Mouse (Mus musculus) thymus, adult 2 months (tissue): Measurements from ENCODE around the gene Gramd1b. TPM values are rescaled to one million over a fixed set of nuclear protein-coding genes. Genes with fewer than 3 reads are reported as not detected.

Experiments
- DNase-seq: peaks from one replicate; pipeline ENCODE4 v3.0.0; 2021
- H3K27ac ChIP-seq: fragments of 200-500 bp; 2 replicates; pipeline ENCODE4 v1.5.1; 2012; ENCODE audit warnings: low read length, control low read depth; ENCODE audit not compliant: control insufficient read depth, insufficient read depth
- H3K27me3 ChIP-seq: fragments of 200-500 bp; 2 replicates; pipeline ENCODE4 v1.6.1; 2012; ENCODE audit warnings: mild to moderate bottlenecking, low read length, moderate library complexity, mixed read lengths; ENCODE audit not compliant: control insufficient read depth, insufficient read depth
- H3K36me3 ChIP-seq: fragments of 200-500 bp; 2 replicates; pipeline ENCODE4 v1.6.1; 2012; ENCODE audit warnings: mild to moderate bottlenecking, low read length, moderate library complexity; ENCODE audit not compliant: control insufficient read depth, insufficient read depth
- H3K4me1 ChIP-seq: fragments of 200-500 bp; replicated peaks from 2 replicates; pipeline ENCODE4 v1.6.1; 2012; ENCODE audit warnings: low read length; ENCODE audit not compliant: control insufficient read depth, insufficient read depth
- H3K4me3 ChIP-seq: fragments of 200-500 bp; 2 replicates; pipeline ENCODE4 v1.5.1; 2012; ENCODE audit warnings: mild to moderate bottlenecking, low read length, control low read depth, moderate library complexity; ENCODE audit not compliant: control insufficient read depth, insufficient read depth
- CTCF ChIP-seq: fragments of 200-500 bp; IDR thresholded peaks from 2 replicates; pipeline ENCODE4 v1.5.1; 2012; ENCODE audit warnings: mild to moderate bottlenecking, control low read depth, low read length, moderate library complexity, borderline replicate concordance; ENCODE audit not compliant: control insufficient read depth, poor library complexity, insufficient read depth; ENCODE audit errors: extremely low read depth
- POLR2A ChIP-seq: fragments of 200-500 bp; IDR thresholded peaks from 2 replicates; pipeline ENCODE4 v1.6.1; 2012; ENCODE audit warnings: mild to moderate bottlenecking, low read length, control low read depth, moderate library complexity; ENCODE audit not compliant: control insufficient read depth, poor library complexity, insufficient read depth; ENCODE audit errors: extremely low read depth
- WGBS: fragments of 180-500 bp; shearing (Covaris S2); methylation state at CpG from one replicate; pipeline ENCODE4 v1.1.7; 2018; 5-methylcytosine and 5-hydroxymethylcytosine counted together
- polyA plus RNA-seq: library from polyadenylated mRNA; depleted of rRNA; stranded (reverse); fragments of >200 nt; gene quantifications from 2 replicates; pipeline ENCODE4 v1.2.3, GENCODE M21; 2012

Gramd1b gene
- polyA plus RNA-seq, 1 experiment: 43.0 TPM

DNA sequence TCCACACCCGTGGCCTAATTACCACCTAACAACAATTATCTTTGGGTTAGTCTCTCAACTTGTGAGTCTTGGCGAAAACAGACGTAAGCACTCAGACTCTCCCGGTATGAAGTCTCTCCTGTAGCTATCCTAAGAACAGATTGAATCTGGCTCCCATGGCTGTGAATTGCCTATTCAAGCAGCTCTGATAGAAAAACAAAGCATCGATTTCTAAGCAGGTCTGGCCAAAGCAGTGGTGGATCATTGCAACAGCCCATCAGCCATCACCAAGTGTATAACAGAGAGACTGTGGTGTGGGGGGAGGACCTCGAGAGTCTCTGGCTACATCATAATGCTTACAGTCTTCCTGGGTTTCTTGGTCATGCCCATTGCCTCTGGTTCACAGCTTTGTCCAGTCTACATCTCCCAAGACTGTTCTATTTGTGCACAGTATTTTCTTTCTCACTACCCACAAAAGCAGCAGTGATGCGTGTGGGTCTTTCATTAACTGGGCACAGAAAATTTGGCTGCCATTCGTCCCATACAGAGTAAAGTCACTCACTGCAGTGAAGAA lies 8.5 kb upstream of the Gramd1b start:
- no peak for TF ChIP-seq CTCF
- TF ChIP-seq POLR2A: no peak
- no peak for DNase-seq
- no peaks in the 10 kb centered on the region for H3K4me1 ChIP-seq
- H3K27ac ChIP-seq: no peak overlapping the region
- H3K27me3 ChIP-seq: no peaks in the 10 kb centered on the region
- H3K36me3 ChIP-seq: no peaks in the 10 kb centered on the region
- WGBS: 94% methylated on average over 8 of the region's 8 CpGs
- H3K4me3 ChIP-seq: no peak overlapping the region

DNA sequence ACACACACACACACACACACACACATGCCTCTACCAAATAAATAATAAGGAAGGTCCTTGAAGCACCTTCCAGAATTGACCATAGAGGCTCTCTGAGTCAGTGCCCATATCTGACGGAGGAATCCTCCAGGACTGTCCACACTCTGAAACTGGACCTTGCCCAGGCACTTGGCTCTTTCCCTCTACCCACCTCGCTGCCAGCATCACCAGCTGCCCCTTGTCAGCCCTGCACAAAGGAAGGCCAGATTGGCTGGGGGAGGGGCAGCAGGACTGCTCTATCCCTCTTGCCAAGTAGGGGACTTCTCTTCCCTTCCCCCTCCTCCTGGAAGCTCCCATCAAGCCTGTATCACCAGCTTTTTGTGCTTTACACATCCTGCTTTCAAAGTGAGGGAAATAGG lies 6.5 kb upstream of the Gramd1b start:
- H3K4me3 ChIP-seq: no peak overlapping the region
- no peaks in the 10 kb centered on the region for H3K27me3 ChIP-seq
- H3K36me3 ChIP-seq: no peaks in the 10 kb centered on the region
- TF ChIP-seq CTCF: no peak
- no peaks in the 10 kb centered on the region for H3K4me1 ChIP-seq
- no peak for DNase-seq
- 80% methylated on average over 2 of the region's 2 CpGs for WGBS
- no peak overlapping the region for H3K27ac ChIP-seq

DNA sequence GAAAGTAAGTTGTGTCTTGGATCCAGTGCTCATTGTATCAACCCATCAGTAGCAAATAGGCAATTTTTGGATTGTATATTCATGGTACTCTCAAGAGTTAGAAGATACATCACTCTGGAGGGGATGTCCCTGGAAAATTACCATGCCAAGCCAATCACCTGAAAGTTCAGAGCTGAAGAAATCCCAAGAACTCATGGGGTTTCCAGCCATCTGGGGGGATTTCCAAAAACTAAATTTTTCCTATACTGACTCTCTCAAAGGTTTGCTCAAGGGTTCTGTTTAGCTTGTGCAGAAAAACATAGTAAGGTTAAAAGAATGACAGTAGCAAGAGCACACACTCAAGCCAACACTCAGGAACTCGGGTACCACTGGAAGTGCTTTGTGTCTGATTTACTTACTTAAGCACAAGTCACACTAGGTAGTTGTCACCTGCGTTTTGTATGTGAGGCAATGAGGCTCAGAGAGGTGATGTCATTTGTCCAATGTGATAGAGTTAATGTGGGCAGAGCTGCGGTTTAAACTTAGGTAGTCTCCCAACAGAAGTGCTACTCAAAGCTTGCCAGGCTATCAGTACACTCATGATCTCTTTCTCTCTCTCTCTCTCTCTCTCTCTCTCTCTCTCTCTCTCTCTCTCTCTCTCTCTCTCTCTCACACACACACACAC lies 6.0 kb upstream of the Gramd1b start:
- no peak overlapping the region for H3K4me3 ChIP-seq
- TF ChIP-seq POLR2A: no peak
- DNase-seq: no peak
- no peaks in the 10 kb centered on the region for H3K36me3 ChIP-seq
- no peak overlapping the region for H3K27ac ChIP-seq
- H3K27me3 ChIP-seq: no peaks in the 10 kb centered on the region
- 89% methylated on average over 3 of the region's 3 CpGs for WGBS
- no peaks in the 10 kb centered on the region for H3K4me1 ChIP-seq

DNA sequence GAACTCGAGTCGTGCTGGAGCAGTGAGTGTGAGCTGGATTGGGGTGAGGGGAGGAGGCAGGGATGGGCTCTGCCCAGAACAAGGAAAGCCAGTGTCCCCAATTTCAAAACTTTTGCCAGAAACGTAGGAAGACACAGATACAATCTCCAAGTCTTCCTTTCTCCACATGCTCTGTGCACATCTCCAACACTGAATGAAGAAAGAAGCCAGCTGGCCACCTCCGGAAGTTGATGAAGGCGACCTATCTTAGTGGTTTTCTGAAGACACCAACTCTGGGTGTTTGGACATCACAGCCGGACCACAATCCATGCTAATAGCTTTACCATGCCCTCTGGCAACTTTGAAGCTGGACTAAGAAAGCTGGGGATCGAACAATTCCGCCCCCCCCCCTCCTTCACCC lies 647 bp downstream of the Gramd1b start:
- no peaks in the 10 kb centered on the region; the same call in 1 of the 2 replicates for H3K27me3 ChIP-seq
- WGBS: 76% methylated on average over 8 of the region's 8 CpGs
- H3K4me1 ChIP-seq: no peaks in the 10 kb centered on the region
- H3K27ac ChIP-seq: no peak overlapping the region
- no peak for DNase-seq
- H3K36me3 ChIP-seq: no peaks in the 10 kb centered on the region
- H3K4me3 ChIP-seq: no peak overlapping the region
- TF ChIP-seq CTCF (no peak), POLR2A (no peak)

DNA sequence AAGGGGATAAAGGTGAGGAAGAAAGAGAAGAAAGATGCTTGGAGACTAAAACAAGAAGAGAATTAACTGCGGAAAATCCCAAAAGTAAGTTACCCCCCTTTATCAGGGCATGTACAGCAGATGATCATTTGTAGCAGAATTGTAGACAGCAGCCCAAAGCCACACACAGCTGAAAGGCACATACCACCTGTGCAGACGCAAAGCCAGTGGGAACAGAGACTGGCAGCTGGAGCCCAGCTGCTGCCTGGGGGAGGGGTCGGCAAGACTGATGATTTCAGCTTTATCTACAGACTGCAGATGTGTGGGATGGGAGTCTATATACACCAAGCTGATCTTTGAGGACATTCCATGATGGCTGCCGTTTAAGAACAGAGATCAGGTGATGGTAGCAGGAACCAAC lies 2.5 kb downstream of the Gramd1b start:
- Histone ChIP-seq H3K27me3 (no peaks in the 10 kb centered on the region; the same call in 1 of the 2 replicates), H3K4me3 (no peak overlapping the region), H3K4me1 (no peaks in the 10 kb centered on the region), H3K27ac (no peak overlapping the region), H3K36me3 (no peaks in the 10 kb centered on the region)
- DNase-seq: peak; percentile 3
- 49% methylated on average over 4 of the region's 4 CpGs for WGBS
- no peak for TF ChIP-seq POLR2A
- no peak for TF ChIP-seq CTCF

DNA sequence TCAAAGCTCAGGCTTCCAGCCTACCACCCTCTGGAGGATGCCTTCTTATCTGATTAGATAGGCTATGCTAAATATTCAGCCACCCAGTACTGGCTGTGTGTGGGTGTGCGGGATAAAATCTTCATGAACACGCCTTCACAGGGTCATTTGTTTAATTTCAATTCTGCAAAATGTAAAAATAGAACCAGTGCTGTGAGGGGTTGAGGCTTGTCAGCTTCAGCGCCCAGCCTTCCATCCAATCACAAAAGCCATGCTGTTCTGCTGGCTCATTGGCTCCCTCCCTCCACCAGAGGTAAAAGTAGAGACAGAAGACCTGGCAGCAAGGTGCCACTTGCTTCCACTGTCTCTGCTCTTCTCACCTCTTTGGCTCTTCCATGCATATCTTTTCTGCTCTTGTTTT lies 4.3 kb downstream of the Gramd1b start:
- TF ChIP-seq CTCF (no peak), POLR2A (no peak)
- WGBS: 23% methylated on average over 3 of the region's 3 CpGs
- DNase-seq: no peak
- no peak overlapping the region for H3K4me3 ChIP-seq
- H3K36me3 ChIP-seq: no peaks in the 10 kb centered on the region
- H3K27me3 ChIP-seq: no peaks in the 10 kb centered on the region; the same call in 1 of the 2 replicates
- H3K27ac ChIP-seq: no peak overlapping the region
- H3K4me1 ChIP-seq: no peaks in the 10 kb centered on the region

DNA sequence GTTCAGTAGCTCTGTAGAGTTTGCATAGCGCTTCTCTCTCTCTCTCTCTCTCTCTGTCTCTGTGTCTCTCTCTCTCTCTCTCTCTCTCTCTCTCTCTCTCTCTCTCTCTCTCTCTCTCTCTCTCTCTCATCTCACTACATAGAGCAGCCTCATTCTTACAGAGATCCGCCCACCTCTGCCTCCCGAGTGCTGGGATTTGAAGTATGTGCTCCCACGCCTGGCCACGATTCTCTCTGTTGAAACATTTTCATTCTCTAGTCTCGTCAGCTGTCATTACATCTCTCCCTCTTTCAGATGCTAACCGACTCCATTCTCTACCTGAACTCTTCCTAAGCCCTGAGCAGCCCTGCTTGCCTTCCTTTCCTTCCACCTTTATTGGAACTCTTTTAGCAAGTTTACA lies 9.0 kb downstream of the Gramd1b start:
- 97% methylated on average over 7 of the region's 7 CpGs for WGBS
- no peaks in the 10 kb centered on the region for H3K27me3 ChIP-seq
- H3K27ac ChIP-seq: no peak overlapping the region
- H3K4me1 ChIP-seq: no peaks in the 10 kb centered on the region
- no peaks in the 10 kb centered on the region for H3K36me3 ChIP-seq
- no peak overlapping the region for H3K4me3 ChIP-seq
- TF ChIP-seq CTCF (no peak), POLR2A (no peak)
- DNase-seq: no peak
